Comparison of ENCODE assay signal across 8 mouse cellular contexts in genomic region chr12:82225751-82226228, GRCm38 (mm10). TPM values are rescaled to one million over a fixed set of nuclear protein-coding genes. Genes with fewer than 3 reads are reported as not detected.
A peak's percentile ranks its signal among the peaks of the same experiment; 100 is the strongest.
DNase-seq lines count a peak whose midpoint lies in the region; ATAC-seq lines count a peak whose summit lies in the region.

No protein-coding gene starts in this region.

- no peak overlapping the region for H3K4me2 ChIP-seq in heart, embryonic 13.5 days

- no peak overlapping the region for H3K9ac ChIP-seq in heart, embryonic 13.5 days

- ATAC-seq in heart, embryonic 13.5 days (ENCODE audit: extremely low read depth, insufficient number of reproducible peaks, low FRiP score, low TSS enrichment), result 0 out of 2 replicates have a peak, but pooled peaks have one; percentile 8

- H3K36me3 ChIP-seq in heart, embryonic 13.5 days, result no peaks in the 10 kb centered on the region

- no peaks in the 10 kb centered on the region for H3K27me3 ChIP-seq in heart, embryonic 13.5 days (replicated peaks)

- no peaks in the 10 kb centered on the region for H3K9me3 ChIP-seq in heart, embryonic 13.5 days

- 0 out of 2 replicates have a peak overlapping the region, but pooled peaks have one; percentile 3 for H3K27ac ChIP-seq in heart, embryonic 13.5 days (replicated peaks)

- WGBS in heart, embryonic 13.5 days, result 24% methylated on average over 4 of the region's 4 CpGs

- peak; percentile 8 for DNase-seq in gastrocnemius, adult 18-20 months (ENCODE audit: low spot score)
- no peak for DNase-seq in gastrocnemius, postnatal 4 days (ENCODE audit: low spot score in 2 of 2)
- DNase-seq in CD4-positive helper T cell, adult 2 months (ENCODE audit: low read depth, low spot score), result peak; percentile 36
- peak; percentile 67 for DNase-seq in lung, postnatal 36 days
- DNase-seq in cerebellum, adult 11-12 months, result no peak
- DNase-seq in adrenal gland, adult 18-20 months (ENCODE audit: low spot score in 2 of 2), result no peak
- no peak for DNase-seq in urinary bladder, postnatal 36 days (ENCODE audit: low spot score in 2 of 2)

- H3K4me1 ChIP-seq in heart, embryonic 13.5 days, result peaks cover 75% of the 10 kb centered on the region

- H3K4me3 ChIP-seq in heart, embryonic 13.5 days, result no peak overlapping the region

RNA-seq across cellular contexts. Expression of gene Sipa1l1, which starts 56.7 kb away (rescaled TPM):
- 1 to 10 TPM; 6.6 to 7.3 TPM for total RNA-seq in gastrocnemius, adult 18-20 months (2021)
- 10 to 100 TPM; 26.8 to 32.9 TPM for total RNA-seq in gastrocnemius, postnatal 4 days (2021)
- polyA plus RNA-seq in heart, embryonic 13.5 days (2015; fragmentation: Nextera tagmentation; extraction: Ambion mirVana), result 19.9 and 22.2 TPM in 2 replicates
- total RNA-seq in adrenal gland, adult 18-20 months (2021), result 10 to 100 TPM; 27.7 to 32.6 TPM

Comparison
In these comparisons a context has a peak if more than half of its experiments do, and no peak if none do; other contexts are left out.
1. DNase-seq: peak in gastrocnemius, adult 18-20 months (single experiment), CD4-positive helper T cell, adult 2 months (single experiment) and lung, postnatal 36 days (single experiment); none in gastrocnemius, postnatal 4 days (0 of 2), cerebellum, adult 11-12 months (single experiment), adrenal gland, adult 18-20 months (0 of 2) and urinary bladder, postnatal 36 days (0 of 2).